Mouse (Mus musculus): Measurements from ENCODE around the gene Psma7.
A peak's percentile ranks its signal among the peaks of the same experiment; 100 is the strongest.

Psma7 gene

DNA sequence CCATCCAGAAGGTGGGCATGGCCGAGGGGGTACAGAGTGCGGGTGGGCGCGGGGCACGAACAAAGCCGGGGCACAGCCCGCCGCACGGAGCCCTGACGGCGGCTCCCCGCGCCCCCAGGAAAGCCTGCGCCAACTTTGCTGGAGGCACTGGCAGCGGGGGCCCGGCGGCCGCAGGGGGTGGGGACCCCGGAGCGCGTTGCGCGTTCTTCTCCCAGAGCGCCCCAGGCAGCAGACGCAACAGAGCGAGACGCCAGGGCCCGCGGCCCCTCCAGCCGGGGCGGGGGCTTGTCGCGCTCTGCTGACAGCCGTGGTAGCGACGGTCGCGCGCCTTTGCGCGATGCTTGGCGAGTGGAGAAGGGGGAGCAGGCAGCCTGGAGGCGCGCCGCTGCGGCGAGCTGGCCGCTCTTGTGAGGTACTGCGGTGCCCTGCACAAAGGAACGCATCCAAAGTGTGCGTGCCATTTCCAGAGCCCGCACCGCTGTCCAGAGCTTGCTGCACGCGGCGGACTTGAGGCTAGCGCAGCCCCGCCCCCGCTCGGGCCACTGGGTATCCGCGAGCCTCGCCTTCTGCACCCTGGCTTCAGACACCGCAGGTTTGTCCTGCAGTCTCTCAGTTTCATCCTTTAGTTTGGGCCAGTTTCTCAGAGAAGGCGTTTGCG, 754 bp upstream of the Psma7 start:
- DNase-seq = peak in 1 of 2 experiments; percentile 34

GRCm38 (mm10) chr2:180041577-180042255, 517 bp downstream of the Psma7 start:
- peak in 1 of 2 experiments; percentile 32 for DNase-seq

DNA sequence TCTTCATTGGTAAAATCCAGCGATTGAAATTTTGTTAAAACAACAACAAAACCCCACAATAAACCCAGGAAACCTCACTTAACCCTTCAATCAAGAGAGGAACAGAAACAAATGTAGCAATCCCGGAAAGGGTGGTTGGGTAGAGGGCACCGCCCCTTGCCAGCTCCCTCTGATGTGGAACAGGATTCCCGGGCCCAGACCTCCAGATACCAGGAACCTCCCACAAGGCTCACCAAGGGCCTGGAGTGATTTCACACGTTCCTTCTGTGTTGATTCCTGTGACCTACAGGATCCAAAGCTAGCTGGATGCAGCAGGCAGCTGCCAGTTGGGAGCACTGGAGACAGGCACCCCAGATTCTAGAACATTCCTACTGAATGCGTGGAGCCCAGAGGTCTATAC, 1.8 kb downstream of the Psma7 start:
- no peak for DNase-seq

- no peak for DNase-seq
Measured at GRCm38 (mm10) chr2:180034753-180035152, 7.5 kb downstream of the Psma7 start.

- no peak for DNase-seq
Measured at GRCm38 (mm10) chr2:180033956-180034355, 8.3 kb downstream of the Psma7 start.

DNA sequence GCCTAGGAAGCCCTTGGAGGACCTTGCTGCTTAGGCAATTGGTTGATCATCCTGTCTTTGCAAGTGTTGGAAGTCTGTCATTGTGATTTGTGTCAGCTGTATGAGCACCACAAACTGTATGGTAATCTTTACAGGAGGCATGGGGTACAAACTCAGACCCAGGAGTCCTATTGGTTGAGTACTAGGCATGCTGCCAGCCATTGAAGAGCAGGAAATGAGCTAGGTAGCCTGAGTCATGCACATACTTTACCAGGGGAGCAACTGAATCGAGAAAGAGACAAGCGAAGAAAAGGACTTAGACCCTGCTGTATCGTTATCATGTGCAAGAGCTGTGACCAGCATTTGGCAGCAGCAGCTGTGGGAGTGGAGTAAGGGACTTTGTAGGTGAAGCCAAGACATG, 9.3 kb downstream of the Psma7 start:
- no peak for DNase-seq

DNA sequence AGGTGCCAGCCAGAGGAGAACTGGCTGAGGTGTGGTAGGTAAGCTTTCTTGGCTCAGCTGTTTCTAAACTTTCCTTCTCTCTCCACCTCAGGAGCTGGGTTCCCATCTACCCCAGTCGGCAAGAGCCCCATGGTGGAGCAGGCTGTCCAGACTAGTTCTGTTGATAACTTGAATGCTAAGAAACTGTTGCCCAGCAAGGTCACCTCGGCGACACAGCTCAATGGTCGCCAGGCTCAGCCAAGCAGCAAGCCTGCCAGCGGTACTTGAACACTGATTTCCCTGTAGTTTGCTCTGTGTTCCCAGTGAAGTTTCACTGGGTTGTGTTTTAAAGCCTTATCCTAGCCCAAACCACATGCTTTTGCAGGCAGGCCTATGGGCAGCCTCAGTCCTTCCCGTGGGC, 11.0 kb downstream of the Psma7 start:
- peak; percentile 36 to 50 for DNase-seq

DNA sequence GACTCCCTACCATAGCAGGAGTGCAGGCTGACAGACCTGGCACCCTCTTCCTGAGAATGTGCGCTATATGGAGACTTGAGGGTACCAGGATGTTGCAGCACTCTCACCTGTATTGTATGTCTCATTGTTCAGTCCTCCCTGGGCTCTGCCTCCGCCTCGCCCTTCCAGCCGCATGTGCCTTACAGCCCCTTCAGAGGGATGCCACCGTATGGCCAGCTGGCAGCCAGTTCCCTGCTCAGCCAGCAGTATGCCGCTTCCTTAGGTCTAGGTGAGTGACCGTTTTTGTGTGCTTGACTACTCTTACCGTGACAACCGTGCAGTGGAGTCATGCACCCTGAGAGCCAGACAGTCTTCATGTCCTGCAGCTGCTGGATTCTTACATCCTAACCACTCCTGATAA, 14.5 kb downstream of the Psma7 start:
- DNase-seq = no peak

GRCm38 (mm10) chr2:180025861-180026200, 16.4 kb downstream of the Psma7 start:
- DNase-seq = no peak

DNA sequence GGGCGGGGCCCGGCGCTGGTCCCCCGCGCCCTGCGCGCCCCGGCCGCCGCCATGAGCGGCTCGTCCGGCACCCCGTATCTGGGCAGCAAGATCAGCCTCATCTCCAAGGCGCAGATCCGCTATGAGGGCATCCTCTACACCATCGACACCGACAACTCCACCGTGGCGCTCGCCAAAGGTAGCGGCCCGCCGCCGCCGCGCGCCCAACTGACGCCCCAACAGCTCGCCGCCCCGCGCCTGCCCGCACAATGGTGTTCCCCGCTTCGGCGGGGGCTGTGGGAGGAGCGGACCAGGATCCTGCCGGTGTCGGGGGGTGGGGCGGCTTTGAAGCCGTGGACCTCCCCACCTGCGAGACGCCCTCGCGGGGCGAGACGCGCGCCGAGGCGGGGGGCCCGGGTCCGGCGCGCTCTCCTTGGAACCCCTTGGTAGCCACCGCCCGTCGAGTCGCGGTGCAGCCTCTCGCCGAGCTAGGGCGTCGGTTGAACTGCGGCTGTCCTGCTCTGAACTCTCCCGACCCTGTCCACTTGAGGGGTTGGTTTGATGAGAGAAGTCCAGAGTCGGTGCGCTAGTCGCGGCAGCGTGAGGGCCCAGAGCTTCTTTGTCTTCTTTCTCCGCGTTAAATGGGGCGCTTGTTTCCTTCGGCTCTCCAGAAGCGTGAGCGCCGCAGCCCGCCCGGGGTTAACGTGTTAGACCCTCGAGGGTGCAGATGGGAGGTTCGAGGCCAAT, 16.9 kb downstream of the Psma7 start:
- DNase-seq = peak; percentile 38 to 41

DNA sequence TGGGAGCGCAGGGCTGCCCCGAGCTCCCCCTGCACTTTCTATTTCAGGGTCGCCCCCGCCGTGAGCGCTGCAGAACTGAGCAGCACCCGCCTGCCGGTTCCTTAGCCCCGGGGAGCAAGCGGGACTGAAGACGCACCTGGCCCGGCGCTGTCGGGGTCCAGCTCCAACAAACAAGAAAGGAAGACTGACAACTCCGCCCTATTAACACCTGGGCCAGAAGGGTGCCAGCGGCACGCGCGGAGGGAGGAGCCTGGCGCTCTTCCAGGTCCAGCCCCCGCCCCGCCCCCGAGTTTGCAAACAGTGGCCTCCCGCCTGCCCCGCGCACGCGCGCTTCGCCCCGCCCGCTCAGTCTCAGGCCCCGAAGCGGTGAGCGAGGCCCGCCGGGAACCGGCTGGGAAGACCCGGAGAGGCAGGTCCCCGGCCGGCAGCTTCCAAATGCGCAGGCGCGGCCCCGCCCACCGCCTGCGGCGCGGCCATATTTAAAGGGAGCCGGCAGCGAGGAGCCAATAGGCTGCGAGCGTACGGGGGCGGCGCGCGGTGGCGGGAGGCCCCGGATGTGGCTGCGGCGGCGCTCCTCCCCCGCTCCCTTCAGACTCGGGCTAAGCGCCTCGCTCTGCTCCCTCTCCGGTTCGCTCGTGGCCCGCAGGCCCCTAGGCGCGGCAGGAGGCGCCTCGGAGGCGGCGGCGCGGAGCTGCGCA, 17.7 kb downstream of the Psma7 start, which contains the start of gene Lsm14b:
Lsm14b (plus strand) TSS at position 587 of the 698 bp plus-strand sequence.
- peak; percentile 99 for DNase-seq

DNA sequence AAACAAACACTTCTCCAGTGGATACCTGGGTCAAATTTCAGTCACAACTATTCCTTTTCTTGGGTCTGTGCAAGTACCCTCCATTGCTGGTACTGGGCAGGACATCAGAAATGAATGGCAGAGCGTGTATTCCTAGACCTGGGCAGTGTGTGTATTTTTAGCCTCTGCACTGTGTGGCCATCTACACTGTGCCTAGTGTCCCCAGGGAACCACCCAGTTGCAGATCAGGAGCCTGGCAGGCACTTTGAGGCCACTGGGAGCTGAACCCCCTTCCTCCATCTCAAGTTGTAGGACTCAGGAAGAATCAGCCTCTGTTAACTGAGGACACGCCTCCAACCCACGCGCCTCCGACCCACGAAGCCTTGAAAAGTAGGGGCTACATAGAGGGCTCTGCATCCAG, 19.5 kb downstream of the Psma7 start:
- DNase-seq = no peak

- no peak for DNase-seq
Measured at GRCm38 (mm10) chr2:180020919-180021318, 21.3 kb downstream of the Psma7 start.

DNA sequence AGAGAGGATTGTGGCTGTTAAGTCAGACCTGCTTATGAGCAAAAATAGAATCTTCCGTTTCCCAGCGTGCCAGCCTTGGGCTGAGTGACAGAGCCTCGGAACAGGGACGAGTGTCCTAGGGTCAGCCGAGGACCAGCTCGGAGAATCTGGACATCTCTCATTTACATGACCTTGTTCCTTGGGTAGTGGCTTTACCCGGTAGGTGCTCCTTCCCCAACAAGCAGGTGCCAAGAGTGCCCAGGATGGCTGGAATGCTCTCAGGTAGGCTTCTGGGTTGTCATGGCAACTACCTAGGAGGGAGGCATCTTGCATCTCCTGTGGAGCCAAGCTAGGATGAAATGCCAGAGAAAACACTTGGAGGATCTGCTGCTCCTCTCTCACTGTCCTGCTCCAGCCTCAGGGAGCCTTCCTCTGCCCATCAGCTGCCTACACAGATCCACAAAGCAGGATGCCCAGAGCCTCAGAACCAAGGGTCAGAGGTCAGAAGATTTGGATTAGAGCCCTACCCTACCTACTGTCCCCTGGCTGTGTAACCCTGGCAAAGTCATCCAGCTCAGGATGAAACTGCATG, 22.1 kb downstream of the Psma7 start:
- no peak for DNase-seq

DNA sequence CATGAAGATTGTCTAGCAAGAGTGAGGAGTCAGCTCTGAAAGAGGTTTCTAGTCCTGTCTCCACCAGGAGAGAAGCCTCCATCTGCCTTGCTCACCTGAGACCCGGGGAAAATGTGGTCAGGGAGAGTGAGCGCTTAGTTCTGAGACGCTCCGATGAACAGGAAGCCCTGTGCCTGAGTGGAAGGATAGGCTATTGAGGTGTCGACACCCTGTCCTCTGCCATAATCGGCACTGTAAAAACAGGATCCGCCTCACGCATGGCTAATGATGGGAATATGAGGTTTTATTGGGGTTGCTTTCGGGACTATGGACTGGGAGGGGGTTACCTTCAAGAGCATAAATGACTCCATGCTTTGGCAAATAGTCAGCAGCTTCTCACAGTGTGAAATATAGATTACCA, 23.7 kb downstream of the Psma7 start:
- no peak for DNase-seq

- DNase-seq = no peak
Measured at GRCm38 (mm10) chr2:180017632-180018031, 24.6 kb downstream of the Psma7 start.

DNA sequence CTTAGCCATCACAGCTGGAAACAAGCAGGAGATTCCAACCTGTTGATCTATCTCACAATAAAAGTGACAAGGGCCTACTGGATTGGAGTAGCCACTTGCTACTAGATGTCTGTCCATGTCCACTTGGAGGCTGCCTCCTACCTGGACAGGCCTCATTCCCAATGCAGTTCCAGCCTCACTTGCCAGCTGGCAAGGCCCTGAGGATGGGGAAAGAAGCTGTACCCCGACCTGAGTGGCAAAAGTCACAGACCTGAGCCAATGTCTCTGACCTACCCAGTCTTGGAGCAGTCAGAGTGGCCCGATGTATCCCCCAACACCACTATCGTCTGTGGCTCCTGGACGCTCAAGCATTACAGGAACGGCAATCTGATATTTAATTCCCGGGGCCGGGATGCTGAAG, 28.5 kb downstream of the Psma7 start:
- DNase-seq = no peak

- no peak for DNase-seq
Measured at GRCm38 (mm10) chr2:180011370-180011769, 30.9 kb downstream of the Psma7 start.

- no peak for DNase-seq
Measured at GRCm38 (mm10) chr2:180010686-180011085, 31.5 kb downstream of the Psma7 start.

DNA sequence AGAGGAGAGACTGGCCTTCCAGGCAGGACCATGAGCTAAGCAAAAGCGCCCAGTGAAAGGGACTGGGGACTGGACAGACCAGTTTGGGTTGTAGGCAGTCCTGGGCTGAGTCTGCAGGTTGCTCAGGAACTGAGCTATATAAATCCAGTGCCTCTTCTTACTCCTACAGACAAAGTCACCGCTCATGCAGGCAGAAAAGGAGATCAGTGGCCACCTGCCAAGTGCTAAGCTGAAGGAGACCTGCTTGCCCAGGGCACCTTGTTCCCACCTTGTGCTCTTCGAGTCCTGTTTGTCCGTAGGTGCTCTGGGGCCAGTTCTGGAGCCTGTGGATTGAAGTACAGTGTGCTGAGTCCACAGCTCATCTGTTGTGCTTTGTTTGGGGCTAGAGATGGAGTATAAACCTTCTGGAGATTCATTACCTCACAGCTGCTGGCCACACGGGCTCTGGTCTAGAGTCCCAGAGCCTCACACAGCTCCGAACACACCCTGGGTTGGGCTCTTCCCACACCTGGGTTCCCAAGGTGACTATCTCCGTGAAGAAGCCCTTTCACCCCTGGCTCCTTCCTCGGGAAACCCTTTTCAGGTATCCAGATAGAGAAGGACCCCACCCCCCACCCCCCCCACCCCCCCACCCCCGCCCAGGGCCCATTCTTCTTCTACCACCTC, 35.7 kb downstream of the Psma7 start:
- DNase-seq = no peak

DNA sequence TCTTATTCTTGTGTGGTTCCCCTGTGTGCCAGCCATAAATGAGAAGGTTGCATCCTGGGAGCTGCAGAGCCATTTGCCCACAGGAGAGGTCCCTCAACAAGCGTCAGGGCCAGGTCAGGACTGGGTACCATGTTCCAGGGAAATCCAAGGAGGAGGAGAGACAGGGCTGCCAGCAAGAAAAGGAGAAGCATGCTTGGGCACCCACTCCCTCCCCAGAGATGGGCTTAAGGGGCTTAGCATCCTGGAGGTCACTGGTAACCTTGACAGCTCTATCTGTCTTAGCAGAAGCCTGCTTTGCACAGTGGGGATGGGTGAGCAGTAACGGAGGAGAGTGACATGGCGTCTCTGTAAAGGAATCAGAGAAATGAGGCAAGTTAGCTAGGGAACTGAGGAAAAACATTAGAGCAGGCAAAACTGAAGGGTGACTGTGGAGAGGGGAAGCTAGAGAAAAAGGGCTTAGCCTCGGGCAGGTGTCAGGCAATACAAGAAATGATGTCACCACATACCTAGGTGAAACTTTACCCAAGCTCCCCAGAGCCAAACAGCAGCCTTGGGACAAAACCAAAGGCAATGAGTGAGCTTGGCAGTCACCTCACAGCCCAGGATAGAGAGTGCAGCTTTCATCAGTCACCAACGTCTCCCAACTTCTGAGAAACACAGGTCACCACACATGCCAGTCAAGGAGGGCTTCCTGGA, 36.4 kb downstream of the Psma7 start:
- no peak for DNase-seq

DNA sequence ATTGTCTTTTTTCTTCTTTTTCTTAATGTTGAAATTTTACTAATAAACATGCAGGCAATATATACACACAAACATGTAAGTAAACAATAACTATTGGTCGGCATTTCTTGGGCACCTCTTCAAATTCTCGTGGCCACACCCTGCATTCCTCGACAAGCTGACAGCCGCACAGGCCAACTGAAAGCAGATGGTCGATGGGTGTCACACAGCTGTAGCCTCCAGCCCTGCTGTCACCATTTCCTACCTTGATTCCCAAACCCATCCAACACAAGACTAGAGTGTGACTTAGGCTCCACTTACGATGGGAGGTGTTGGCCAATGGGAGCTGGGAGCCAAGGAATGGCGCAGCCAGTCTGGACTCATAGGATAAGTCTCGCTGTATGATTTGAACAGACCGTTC, 40.6 kb downstream of the Psma7 start:
- DNase-seq = no peak

Measured in kidney, adult 8-10 months (tissue).